Mouse (Mus musculus) ovary, adult 18-20 months (tissue): ENCODE measurements around the gene Slc35c2.

Experiments
- DNase-seq: peaks from one replicate; pipeline ENCODE4 v3.0.0; 2022; ENCODE audit warnings: low spot score, mixed read lengths

Gene Slc35c2

DNA sequence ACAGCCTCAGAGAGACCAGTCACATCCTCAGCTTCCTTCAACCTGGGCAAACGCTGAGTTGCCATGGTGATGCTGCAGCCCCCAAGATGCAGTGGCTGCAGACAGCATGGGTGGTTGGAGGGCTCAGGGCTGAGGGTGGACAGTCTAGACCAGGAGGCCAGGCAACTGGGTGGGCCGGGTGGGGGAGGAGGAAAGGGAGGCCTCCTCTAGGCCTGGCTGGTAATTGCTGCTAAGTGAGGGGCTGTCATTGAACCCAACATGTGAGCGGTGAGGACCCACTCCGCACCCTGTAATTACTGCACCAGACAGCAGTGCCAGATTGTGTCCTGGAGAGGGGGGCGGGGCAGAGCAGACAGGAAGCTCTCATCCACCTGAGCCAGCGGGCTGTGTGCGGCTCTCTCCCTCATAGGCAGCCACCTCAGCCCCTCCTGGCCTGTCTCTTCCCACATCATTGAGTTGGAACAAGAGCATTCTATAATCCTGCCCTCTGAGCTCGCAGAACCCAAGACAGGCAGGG lies 12.5 kb downstream of the Slc35c2 start:
- DNase-seq, result no peak

DNA sequence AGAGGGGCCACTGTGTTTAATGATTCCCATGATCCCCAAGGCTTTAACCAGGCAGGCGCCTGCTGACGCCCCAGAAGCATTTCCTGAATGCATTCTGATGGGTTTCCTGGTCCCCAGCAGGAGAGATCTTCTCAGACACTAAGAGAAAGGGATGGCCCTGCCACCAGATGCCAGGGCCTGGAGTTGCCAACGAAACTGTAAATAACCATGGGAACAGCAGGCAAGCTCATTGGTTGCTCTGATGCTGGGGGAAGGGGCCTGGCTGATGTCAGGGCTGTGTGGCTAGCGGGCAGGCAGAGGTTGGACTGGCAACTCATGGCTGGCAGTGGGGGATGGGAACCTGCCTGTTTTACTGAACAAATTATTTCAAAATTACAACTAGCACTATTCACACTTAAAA lies 14.1 kb downstream of the Slc35c2 start:
- DNase-seq, result no peak

DNA sequence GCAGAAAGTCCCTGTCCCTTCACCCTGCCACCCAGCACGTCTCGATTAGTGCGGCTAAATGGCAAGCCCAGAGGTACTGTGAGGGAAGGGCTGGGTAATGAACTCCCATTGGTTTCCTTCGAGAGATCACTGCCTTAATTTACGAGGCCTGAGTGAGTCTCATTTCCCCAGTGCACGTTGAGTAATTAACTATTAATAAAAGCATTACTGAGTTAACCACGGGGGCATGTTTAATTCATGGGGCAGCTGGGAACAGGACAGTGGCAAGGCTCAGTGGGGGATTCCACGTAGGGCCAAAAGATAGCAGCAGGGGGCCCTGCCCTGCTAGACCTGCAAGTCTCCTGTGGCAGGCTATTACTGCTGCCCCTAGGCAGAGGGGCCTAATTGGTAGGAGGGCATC lies 16.3 kb downstream of the Slc35c2 start:
- DNase-seq, result no peak

DNA sequence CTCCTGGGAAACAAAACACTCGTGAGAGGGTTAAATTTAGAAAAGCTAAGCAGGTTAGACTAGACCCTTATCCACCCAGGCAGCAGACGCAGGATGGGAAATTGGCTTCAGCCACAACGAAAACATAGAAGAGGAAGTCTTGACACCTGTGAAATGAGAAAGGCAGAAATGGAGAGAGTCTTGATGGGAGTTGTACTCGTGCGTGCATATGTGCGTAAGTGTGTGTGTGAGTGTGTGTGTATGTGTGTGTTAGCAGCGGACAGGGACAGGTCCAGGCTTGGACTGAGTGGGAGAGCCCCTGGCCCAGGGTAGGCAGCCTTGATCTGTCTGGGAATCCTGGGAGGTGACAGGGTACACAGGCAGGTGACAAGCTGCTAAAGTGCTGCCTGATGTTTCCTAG lies 16.8 kb downstream of the Slc35c2 start:
- DNase-seq, result no peak

DNA sequence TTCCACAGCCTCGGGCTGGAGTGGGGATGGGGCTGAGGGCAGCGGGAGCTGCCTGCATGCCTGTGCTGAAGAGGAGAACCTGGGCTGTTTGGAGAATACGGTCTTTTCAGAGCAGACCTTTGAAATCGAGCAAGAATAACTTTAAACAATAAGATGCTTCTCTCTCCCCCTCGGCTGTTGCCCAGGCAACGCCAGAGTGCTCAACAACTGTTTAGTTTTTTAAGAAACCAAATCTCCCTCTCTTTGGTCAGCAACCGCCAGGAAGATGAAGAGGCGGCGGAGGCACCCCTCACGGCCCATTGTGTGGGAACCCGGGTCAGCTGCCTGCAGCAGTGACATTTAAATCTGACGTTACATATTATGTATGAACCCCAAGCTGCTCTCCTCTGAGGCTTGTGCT lies 20.9 kb downstream of the Slc35c2 start:
- no peak for DNase-seq

DNA sequence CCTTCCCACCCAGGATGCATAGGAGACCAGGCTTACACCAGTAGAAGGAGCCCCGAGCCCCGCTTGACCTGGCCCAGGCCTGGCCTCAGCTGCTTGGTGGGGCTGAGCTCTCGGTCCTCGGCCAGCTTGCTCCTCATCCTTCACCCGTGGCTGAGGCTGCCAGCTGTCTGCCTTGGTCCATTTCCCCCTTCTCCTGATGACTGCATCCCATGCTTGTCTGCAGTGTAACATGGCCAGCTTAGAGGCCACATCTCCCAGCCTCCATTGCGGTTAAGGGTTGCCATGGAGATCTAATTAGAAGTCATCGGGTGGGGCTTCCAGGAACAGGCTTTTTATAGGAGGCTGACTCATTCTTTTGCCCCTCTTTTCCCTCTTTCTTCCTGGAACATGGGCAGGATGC lies 23.8 kb downstream of the Slc35c2 start:
- DNase-seq, result no peak

DNA sequence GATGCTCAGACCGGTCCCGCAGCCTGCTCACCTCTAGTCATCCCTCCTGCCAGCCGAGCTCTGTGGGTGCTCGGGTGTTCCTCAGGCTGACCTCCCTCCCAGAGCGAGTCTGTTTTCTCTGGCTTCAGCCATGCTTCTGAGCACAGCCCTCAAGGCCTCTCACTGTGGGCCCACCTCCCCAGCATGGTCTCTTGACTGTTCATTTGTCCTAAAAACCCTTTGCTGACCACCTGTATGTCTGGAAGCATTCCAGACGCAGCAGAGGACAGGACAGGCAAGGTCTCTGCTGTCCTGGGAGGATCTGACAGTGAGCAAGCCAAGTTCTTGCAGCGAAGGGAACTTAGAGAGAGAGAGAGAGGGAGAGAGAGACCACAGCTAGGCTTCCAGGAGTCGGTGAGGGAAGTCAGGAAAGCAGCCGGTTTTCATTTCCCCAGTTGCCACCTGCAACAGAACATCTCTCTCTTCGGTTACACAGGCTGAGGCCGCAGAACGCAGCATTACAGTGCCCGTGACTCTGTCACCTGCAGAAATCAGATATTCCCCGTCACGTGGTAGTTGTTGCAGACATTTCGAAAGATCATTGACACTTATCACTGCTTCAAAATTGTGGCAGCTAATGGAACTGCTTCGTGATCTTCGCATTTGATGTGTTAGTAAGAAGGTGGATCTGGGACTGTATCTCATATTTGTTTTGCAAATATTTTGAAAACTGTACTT lies 25.2 kb downstream of the Slc35c2 start:
- no peak for DNase-seq

DNA sequence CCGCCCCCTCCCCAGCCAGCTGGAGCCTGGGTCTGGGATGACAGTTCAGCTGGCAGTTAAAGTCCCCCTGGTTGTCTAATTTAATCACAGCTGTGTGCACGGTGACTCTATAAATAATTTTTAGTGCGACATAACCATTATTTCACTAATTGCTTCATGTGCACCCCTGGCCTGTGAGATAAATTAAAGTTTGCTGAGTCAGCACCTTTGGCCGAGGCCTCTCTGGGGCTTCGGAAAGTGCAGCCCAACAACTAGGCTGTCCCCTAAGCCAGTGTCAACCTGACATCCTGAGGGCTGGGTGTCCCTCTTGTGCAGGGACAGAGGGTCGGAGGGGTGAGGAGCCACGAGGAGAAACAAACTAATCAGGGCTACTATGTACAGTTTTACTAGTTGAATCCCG lies 27.8 kb downstream of the Slc35c2 start:
- no peak for DNase-seq

DNA sequence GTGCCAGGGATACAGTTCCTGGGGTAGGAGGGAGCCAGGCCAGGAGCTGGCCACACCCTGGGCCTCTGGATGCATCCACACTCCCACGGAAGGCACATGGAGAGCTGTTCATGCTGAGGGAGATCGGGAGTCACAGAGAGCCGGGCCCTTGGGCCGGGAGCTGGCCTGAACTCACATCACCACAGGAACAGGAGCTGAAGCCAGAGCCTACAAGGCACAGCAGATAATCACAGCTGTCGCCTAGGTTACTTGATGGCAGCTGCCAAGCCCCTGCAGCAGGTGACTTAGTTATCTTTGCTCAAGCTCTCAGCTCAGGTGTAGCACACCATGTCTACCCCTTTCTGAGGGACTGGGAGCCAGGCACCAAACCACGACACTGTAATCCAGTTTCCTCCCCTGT lies 29.3 kb downstream of the Slc35c2 start:
- DNase-seq, result no peak

DNA sequence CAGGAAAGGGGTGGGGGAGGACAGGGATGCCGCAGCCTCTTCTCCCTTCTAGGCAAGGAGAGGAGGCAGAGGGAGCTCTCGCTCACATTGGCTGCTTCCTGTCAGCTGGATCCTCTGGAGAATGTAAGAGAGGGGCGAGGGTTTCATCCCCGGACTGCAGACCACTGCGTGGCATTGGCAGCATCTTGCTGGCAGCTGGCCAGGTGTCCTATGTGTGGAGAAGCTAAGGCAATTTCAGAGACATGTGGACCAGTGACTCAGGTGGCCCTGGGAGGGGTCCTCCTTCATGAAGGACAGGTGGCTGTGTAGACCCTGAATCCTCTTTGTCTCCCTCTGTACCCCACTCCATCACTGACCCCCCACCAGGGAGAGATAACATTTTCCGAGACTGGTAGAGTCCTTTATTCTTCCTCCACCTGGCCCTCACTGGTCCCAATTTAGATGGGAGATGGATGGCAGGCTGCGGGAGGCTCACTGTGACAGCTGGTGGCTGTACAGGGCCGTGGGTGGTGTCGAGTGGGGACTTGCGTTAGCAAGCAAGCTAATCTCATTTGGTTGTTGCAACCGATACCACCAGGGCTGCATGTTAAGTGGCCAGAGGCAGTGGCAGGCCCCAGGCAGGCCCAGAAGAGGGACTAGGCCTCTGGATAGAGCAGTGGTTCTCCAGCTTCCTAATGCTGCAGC lies 30.4 kb downstream of the Slc35c2 start:
- no peak for DNase-seq

DNA sequence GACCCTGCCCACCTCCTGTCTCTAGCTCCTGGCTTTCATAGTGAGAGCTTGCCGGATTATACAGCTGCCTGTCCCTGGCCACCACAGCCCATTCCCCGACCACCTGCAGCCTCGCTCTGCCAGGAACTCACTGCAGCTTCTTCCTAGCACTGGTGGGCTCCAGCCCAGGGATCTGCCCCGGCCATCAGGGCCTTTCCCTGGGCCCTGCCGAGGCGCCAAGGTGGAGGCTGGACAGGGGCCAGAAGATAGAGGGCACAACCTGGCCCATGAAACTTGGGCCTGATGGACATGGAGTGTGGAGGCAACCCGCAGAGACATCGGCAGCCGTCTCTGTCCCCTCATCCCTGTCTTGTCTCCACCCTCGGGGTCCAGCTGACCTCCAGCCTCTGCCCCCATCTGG lies 31.5 kb downstream of the Slc35c2 start:
- no peak for DNase-seq

DNA sequence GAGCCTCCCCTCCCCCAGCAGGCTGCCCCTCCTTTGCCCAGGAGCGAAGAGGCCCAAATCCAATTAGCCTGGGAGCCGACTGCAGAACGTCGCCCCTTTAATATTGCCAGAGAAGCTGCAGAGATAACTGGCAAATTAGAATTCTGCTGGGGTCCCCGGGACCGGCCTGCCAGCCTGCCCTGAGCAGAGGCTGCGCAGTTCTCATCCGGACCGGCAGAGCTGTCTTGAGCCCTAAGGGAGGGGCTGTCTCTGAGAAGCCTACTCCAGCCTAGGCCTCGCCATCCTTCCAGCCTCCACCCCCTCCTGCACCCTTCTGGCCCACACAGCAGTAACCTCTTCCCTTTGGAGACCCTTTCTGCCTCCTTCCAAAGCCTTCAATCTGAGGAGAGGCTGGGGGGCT lies 33.8 kb downstream of the Slc35c2 start:
- no peak for DNase-seq

DNA sequence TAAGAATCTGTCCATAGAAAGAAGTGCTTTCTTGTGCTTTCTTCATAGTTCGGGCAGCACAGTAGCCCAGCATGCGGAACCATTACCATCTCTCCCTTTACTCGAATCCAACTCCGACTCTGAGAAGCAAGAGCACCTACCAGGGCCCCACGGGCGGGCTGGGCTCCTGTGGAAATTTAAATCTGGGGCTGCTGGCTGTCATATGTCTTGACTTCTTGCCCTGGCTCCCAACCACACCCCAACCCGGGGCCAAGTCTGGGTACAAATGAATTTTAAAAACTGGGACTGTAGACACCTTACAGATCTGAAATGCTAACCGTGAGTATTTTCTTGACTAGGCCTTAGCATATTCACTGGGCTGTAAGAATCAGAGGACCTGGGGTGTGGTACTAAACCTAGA lies 34.4 kb downstream of the Slc35c2 start:
- no peak for DNase-seq

DNA sequence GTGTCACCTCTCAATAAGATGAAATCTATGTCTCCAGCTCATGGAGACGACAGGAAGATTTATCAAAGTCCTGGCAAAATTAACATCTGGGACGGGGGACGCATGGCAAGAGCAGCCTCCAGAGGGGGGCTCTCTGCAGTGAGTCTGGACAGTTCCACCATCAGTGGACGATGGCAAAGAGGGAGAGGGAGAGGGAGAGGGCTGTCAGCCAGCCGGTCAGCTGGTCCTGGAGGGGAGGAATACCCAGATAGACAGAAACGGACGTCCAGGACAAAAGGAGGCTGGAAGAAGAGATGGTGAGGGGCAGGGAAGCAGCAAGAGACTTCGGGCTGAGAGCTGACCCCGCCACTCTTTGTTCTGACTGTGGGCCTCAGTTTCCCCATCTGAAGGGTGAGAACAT lies 34.9 kb downstream of the Slc35c2 start:
- DNase-seq, result no peak

DNA sequence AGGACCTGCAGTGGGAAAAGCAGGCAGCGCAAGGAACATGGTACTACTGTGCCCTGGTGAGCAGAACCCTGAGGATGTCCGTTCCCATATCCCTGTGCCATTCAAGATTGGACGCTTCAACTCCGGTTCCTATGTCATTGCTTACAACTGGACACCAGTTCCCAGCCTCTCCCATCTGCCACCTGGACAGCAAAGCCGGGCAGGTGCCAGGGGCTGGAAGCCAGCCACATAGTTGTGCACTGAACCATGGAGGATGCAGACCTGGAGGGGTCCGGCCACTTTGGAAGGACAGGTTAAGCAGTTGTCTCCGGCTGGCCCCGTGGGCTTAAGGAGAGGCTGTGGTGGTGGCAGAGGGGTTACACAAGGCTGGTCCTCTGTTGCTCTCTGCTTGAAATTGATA lies 35.3 kb downstream of the Slc35c2 start:
- no peak for DNase-seq

DNA sequence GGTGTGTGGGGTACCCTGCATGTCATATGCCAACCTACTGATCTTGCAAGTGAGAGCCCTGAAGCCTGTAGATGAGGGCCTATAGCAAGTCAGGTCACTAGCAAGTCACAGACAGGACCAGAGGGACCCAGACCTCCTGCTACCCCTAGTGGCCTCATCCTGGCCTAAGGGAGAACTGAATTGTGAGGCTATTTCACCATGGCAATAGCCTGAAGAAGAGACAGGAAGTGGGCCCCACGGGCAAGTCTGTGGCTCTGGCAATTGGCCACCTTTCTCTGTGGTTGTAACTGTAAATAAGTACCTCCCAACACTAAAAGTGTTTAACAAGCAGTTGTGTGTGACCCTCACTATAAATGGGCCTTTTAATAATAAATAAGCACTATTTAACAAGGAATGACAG lies 36.8 kb downstream of the Slc35c2 start:
- DNase-seq, result no peak

DNA sequence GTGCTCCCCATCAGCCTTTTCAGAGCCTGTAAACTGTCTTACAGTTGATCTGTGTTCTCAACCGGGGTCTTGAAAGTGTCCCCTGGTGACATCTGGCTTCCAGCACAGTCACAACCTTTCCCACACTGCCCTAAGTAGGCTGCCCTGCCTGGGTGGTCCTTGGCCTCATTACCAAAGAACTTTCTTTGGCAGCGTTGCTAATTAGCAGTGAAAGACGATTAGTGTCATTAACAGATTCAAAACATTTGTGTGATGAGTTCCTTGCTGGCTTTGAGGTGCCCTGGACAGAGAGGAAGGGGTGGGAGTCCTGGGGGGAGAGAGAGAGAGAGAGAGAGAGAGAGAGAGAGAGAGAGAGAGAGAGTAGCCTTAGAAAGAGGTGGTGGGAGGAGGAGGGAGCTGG lies 38.7 kb downstream of the Slc35c2 start:
- DNase-seq, result no peak

DNA sequence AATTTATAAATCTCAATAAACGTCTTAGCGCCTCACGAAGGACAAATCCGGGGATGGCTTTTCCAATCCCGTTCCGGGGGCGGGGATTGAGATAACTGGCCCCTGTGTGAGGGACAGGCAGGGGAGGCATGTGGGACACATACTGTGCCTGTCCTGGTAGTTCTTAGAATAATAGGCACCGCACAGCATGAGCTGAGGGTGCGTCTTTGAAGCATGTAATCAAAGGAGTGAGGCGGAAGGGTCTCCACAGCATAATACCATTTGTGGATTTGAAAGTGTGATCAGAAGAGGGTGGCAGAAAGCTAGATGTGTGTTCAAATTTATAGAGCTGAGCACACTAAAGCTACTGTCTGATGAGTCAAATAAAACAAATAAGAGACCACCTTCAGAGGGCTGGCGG lies 41.3 kb downstream of the Slc35c2 start:
- DNase-seq, result no peak

DNA sequence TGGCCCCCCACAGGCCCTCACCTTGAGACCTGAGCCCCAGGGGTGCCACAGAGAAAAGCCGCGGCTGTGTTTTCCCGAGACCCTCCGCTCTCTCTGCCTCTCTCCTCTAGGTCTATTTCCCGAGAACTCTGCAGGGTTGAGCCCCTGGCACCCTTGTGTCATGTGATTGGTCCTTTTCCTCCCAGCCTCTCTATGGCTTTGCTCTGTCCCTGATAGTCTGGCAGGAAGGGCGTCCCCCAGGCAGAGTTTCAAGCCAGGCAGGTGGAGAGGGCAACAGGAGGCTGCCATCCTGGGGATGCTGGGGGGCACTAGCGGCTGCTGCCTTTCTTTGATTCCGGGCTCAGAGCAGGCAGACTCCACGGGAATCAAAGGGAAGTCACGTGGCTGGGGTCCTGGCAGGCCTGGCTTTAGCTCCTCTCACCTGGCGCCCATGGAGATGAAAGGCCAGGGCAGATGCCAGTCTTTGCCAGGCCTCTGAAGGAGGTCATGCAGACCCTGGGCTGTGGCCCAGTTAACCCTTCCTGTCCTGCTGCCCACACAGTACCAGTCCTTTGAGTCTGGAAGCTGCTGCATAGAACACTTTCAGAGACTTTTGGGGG lies 44.4 kb downstream of the Slc35c2 start:
- peak; percentile 9 for DNase-seq

DNA sequence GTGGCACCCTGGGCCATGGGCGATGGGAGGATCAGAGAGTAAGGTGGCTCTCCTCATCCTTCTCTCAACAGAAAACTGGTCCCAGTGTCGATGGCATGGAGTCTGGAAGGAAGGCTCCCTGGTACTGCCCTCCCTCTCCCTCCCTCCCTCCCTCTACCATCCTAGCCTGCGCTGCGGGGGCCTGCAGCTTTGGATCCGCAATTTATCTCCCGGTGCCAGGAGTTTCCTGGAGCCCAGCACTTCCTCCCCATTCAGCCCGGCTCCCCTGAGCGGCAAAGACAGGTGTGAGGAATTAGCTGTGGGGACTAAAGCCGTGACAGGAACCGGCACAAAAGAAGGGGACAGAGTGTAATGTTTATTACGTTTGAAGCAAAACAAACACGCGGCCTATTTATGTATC lies 45.1 kb downstream of the Slc35c2 start:
- no peak for DNase-seq

DNA sequence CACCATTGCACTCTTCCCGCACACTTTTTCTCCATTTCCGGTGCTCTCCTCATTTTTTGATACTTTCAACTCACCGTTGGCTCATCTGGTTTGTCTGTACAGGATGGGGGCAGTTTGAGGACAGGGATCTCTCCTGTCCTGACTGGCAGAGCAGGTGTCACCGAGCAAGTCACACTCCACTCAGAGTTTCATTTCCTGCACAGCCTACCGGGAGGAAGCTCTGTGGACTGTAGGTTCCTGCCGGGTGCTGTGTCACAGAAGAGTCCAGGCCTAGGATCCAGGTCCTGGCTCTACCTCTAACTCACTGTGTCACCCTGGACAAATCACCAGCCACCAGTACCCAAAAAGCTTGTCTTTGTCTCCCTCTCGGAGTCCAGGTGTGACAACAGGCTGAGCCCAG lies 45.9 kb downstream of the Slc35c2 start:
- no peak for DNase-seq

DNA sequence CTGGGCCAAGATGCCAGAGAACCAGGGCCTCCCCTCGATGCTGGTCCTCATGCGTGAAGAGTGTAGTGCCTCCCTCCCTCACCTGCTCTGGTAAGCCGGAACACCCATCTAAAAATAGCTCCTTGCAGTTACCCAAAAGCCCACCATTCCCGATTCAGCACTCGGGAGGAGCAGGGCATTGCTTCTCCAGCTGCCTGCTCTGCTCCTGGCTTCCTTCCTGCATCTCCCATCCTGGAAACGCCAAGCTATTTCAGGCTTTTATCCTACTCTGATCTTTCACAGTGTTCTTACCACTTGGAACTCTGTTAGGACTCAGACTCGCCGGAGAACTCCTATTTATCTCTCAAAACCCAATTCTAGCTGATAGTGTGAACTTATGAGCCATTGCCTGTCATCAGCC lies 47.3 kb downstream of the Slc35c2 start:
- DNase-seq, result no peak

DNA sequence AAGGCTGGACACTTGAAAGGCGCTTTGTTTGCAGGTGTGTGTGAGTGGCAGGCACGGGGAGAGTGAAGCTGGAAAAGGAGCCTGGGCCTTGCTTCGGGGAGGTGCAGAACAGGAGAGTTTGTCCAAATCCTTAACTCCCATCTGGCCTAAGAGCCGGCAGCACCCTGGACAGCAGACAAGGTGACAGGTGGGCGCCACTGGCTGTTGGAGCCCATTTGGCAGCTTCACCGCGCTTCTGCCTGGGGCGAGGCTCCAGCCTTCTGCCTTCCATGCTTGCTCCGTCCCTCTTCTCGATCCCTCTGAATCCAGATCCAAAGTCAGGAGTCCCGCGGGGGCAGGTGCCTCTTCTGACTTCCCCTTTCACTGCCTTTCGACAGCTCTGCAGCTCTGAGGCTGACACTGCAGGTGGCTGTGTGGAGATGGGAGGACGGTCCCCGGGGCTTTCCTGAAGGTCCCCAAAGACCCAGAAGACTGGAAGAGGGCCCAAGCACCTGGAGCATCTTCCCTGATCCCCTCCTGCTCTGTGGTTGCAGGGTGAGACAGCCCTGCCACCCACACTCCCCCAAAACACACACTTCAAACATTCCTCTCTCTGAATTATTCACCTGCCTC lies 48.0 kb downstream of the Slc35c2 start:
- no peak for DNase-seq
